Mouse (Mus musculus) heart, adult 9 months (tissue): ENCODE results near the gene Cwh43.

Experiments
- DNase-seq, 2 experiments: peaks; one replicate each; pipeline ENCODE4 v3.0.0; 2022; ENCODE audit warnings: low spot score in 2 of 2

Cwh43 gene

DNA sequence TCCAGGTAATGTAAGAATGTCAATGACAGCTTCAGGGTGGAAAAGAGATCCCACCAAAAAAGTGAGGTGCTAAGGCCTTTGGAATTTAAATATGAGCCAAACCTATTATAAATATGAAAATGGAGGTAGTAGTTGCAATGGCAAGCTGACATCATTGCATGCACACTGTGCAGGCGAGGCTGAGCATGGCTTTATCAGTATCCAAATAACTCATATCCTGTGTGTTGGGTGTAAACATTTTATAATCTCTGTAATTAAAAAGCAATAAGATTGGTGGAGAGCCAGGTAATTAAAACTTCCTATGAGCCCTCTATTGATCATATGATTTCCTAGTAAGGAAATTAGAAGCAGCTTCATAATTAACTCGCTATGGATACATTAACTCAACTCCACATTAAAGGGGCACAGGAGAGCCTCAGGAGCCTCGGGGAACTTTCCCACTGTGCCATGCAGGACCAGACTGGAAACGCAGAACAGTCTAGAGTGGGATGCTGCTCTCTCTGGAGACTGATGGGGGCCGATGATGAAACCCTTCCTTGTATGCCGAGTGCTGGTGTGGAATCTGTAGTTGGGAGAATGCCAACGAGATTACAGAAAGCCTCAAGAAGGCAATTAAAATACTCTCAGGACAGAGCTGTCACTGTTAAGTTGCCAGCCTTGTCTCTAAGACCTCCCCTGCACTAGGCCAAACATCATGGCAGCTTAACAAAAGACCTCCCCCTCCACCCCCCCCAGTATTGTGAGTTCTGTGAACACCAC is 5.9 kb upstream of the Cwh43 start:
- no peak for DNase-seq

DNA sequence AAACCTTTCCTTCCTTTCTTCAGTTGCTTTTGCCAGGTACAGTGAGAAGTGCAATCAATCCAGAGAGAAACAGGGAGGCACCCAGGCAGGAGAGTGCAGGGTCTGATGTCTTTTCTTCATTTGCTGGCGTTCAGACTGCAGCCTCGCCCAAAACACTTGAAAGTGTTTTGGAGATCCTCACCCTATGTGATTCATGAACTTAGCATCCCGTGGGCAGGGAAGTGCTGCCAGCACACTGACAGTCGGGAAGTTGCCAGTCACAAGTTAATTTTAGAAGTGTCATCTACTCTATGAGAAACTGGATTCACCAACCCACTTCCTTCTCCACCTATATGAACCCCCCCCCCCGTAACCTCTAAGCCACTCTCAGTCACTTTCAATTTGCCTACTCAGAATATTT is 4.5 kb upstream of the Cwh43 start:
- DNase-seq: no peak

DNA sequence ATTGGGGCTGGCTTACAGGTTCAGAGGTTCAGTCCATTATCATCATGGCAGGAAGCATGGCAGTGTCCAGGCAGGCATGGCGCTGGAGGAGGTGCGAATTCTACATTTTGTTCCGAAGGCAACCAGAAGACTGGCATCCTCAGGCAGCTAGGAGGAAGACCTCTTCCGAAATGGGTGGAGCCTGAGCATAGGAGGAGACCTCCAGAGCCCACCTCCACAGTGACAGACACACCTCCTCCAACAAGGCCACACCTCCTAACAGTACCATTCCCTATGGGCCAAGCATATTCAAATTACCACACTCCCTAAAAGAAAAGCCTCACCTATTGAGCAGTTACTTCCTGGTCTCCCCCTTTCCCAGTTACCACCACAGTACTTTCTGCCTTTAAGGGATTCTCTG is 3.0 kb upstream of the Cwh43 start:
- DNase-seq: no peak

DNA sequence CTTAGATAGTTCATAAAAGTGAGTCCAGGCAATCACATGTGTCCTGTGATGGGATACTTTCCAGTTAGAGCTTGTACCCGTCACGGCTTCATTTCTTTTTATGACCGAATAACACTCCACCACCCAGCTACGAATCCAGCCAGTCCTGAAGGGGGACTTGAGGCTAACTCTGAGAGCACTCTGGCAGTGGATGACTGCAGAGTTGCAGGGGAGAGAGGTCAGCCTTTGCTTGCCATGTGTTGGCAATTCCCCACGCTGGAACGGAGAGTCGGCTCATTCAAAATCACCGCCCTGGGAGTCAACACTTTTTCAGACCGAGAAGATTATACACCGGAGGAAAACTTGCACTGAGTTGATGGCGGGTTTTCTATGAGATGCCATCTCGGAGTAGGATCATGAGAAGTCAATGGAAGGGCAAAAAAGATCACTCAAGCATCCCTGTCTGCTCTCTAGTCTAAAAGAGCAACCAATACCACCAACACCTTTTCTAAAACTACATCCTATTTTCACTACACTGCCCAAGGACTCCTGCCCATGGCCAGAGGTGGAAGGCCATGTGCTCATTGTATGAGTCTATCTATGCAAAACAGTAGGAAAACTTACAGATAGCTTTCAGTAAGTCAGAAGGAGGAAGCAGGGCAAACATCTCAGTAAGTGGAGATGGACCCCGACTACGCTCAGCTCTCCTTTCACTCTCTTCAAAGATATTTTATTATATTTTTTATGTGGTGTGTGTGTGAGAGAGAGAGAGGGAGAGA is 2.4 kb upstream of the Cwh43 start:
- no peak for DNase-seq

DNA sequence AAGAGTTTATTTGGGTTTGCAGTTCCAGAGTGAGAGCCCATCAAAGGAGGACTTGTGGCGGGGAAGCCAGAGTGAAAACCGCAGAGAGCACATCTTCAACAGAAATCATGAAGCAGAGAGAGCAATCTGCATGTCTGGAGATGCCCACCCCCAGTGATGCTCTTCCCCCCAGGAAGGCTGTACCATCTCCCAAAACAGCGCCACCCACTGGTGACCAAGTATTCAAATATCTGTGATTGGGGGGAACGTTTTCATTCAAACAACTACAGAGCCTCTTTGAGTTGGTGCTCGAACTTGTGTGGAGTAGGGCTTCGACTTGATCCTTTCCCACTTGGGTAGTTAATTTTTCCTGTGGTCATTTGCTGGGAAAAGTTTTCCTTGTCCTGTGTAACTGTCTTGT is 1.1 kb upstream of the Cwh43 start:
- no peak for DNase-seq

DNA sequence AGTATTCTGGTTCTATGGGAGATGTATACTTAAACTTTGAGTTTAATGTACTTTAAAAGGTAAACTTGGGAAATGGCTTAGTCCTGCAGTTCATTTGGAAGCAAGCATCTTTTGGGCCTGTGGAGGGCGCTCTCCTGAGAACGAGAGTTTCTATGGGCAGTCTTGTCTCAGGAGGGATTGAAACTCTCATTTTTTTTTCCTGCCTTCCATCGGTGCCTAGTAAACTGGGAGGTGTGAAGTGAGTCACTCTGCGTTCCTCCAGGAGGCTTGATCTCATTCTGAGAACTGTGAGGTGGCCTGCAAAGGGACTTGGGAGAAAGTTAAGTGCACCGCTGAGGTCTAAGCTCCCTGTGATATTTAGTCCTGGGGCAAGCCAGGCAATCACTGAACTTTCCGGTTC is 986 bp downstream of the Cwh43 start:
- no peak for DNase-seq

DNA sequence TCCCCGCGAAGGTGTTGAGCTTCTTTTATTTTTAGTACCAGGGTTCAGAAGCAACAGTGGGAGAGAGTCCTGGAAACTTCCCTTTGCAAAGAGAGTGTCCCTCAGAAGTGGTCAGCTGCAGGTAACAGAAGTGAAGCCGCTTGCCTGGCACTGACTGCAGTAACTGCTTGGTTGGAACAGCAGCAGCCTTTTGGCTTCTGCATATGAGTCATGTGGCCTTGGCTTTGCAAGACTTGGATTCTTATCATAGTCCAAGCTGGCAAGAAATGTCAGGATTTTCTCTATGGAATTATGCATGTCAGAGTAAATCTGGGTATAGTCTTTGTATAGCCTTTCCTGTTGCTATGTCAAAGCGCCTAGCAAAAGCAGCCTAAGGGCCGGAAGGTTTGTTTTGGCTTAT is 4.1 kb downstream of the Cwh43 start:
- no peak for DNase-seq

DNA sequence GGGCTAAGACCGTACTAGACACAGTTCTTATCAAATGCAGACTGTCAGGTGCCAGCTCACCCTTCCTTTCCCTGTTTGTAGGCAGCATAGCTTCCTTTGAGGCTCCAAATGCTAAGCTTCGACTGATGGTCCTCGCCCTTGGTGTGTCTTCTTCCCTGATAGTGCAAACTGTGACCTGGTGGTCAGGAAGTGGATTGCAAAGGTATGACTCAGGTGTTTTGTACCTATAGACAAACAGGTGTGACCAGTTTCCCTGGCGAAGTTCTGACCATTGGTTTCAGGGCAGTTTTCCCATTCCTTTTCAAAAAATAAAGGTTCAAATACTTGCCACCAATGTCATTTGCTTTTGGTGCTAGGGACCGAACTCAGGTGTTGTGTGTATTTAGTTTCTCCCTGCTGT is 5.9 kb downstream of the Cwh43 start:
- no peak for DNase-seq

DNA sequence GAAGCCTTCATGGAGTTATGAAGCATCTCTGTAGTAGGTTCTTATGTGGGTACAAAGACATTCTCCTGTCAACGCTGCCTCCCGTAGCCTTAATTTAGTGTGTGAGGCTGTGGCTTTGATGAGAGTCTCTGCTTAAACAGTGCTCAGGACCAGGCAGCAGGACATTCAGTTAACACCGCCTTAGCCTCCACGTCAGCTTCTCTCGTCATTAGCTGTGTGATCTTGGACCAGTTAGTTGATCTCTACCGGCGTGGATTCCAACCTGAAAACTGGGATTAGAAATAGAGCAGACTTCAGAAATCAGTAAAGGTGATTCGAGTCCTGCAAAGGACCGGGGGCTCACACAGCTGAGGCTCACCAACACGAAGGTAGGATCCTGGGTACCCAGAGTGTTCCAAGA is 8.3 kb downstream of the Cwh43 start:
- no peak for DNase-seq

DNA sequence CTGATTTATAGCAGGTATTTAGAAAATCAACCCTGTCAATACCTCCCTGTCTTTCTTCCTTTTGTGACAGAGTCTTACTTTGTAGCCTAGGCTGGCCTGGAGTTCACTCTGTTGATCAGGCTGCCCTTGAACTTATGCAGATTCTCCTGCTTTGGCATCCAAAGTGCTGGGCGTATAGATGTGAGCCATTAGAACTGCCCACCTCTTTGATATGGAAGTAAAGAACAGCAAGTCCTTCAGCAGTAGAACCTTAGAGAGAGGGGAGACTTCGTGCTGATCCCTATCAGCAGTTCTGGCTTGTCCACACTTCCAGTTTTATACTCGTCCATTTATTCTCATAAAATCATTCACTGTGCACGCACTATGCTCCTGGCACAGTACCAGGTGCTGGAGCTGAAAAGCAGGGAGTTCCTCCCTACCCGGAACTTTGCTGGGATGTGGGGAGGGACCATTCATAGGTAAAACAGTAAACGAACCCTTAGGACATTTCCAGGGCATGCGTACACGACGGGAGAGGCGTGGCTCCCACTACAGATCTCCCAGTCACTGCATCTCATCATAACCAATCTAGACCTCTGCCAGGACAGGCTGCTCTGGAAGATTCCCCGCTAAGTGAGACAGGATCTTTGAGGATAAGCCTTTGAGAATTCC is 13.3 kb downstream of the Cwh43 start:
- DNase-seq: no peak

DNA sequence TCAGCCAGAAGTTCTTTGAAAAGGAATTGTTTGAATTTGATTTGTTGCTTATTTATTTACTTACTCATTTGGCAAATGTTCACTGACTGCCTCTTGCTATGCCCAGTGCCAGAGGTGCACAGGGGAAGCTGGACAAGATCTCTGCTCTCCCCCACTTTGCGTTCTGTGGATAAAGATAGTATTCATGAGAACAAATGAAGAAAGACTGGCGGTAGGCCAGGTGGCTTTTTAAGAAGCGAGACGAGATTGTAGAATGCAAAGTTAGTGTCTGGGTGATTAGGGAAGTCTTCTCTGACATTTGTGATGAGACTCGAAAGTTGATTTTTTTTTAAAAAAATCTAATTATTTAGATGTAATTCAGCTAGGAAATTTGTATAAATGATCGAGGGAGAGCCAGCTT is 20.9 kb downstream of the Cwh43 start:
- no peak for DNase-seq

DNA sequence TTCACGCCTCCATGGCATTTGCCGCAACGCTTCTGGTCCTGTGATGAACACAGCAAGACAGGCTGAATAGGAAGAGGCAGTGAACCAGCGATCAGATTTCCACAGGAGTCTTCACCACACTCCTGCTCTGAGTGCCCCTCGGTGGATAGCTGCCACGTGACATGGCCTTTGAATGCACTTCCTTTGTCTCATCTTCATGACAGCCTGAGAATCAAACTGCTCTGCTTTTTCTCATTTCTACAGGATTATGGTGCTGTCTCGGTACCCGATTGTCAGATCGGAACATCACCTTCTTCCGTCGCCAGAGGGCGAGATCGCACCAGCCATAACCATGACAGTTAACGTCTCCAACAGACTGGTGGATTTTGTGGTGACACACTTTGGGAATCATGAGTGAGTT is 25.7 kb downstream of the Cwh43 start:
- DNase-seq: peak; percentile 30 to 50

DNA sequence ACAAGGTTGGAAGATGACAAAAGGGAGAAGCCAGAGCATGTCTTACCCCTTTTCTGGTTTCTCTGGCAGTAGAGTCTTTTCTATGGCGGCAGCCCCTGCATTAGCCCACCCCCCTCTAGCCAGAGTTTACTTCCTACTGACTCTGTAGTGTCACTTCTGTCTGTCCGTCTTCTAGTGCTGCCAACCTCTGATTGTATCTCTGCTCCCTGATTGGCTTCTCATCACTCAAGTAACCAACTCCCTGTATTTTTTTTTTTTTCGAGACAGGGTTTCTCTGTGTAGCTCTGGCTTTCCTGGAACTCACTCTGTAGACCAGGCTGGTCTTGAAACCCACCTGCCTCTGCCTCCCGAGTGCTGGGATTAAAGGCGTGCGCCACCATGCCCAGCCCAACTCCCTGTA is 26.9 kb downstream of the Cwh43 start:
- DNase-seq: no peak

DNA sequence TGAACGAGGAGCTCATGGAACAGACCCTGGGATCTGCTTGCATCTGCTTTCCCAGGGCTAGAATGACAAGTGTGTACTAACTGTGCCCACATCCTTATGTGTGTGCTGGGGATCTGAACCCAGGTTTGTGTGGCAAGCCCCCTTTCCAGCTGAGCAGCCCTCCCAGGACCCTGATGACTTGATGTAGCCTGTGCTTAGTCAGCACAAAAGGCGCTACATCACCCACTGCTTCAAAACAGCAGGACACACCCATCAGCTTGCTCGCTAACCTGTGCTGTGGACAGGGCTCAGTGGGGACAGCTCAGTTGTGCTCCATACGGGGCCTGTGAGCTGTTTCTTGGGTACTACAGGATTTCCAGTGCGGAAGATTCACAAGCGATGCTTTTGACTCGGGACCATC is 28.9 kb downstream of the Cwh43 start:
- no peak for DNase-seq

DNA sequence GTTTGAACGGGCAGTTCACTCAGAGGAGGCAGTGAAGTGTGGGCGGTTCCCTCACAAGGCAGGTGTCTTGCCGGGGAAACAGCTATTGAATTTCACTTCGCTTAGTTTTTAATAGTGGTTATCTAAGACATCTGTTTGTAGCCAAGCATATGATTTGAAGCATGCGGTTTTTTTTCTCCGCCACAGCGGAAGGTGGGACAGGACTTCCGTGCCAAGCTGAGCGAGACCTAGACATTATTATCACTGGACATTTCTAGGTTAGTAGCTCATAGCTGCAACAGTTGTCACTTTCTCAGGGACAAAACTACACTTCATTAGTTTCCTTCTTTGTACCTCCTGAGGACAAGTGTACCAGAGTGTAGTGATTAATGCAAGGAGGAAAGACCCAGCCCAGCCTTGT is 36.3 kb downstream of the Cwh43 start:
- no peak for DNase-seq

DNA sequence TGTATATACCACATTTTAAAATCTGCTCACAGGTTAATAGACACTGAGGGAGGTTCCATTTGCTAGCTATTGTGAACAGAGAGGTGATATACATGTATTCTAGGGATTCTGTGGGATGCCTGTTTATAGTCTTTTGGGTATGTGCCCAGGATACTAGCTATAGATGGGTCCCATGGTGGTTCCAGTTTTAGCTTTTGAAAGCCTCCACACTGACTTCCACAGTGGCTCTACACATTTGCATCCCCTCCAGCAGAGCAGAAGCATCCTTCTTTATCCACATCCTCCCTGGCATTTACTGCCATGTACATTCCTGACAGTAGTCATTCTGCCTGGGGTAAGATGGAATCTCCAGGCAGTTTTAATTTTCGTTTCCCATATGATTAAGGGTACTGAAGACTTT is 44.4 kb downstream of the Cwh43 start:
- DNase-seq: no peak

DNA sequence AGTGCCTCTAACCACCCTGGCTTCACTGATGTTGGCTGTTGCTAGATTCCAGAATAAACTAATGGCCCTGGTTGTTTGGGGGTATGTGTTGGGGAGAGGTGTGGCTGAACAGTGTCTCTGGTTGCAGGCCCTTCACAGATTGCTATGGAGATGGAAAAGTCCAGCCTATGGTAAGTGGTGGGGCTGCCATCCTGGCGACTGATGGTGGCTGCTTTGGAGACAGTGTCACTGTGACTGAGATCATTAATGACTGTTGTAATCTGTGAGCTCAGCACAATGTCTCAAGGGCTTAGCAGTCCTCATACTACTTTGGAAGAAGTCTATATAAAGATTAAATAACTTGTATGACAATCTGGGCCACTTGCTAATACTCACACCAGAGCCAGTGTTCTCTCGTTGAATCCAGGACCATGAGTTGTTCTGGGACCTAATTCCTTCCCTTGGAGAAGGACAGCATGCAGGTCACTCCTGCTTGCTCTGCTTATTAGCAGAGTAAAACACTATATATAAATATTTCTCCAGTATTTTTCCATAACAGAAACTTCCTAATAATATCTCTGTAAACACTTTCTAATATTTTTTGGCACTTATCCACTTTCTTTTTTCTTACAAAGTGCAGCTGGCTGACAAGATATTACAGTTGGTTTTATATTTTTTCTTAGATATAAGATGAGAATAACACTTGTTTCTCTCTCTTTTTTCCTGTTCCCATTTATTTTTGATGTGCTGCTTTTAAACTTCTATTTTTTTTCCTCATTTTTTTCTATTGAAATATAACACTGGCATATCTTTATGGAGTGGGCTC is 48.8 kb downstream of the Cwh43 start:
- no peak for DNase-seq

DNA sequence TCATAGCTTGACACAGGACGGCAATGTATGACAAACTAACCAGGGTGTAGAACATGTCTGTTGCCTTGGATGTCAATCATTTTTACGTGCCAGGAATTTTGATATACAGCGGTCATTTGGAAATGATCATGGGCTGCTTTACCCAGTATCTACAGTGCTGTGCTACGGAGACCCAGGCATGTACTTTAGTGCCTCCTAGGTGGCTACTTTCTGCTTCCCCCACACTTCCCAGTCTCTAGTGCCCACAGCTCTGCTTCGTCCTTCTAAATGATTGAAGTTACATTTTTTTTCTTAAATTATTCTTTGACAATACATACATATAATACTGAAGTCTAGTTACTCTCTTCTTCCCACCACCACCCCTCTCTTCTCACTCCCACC is 49.4 kb downstream of the Cwh43 start:
- no peak for DNase-seq

DNA sequence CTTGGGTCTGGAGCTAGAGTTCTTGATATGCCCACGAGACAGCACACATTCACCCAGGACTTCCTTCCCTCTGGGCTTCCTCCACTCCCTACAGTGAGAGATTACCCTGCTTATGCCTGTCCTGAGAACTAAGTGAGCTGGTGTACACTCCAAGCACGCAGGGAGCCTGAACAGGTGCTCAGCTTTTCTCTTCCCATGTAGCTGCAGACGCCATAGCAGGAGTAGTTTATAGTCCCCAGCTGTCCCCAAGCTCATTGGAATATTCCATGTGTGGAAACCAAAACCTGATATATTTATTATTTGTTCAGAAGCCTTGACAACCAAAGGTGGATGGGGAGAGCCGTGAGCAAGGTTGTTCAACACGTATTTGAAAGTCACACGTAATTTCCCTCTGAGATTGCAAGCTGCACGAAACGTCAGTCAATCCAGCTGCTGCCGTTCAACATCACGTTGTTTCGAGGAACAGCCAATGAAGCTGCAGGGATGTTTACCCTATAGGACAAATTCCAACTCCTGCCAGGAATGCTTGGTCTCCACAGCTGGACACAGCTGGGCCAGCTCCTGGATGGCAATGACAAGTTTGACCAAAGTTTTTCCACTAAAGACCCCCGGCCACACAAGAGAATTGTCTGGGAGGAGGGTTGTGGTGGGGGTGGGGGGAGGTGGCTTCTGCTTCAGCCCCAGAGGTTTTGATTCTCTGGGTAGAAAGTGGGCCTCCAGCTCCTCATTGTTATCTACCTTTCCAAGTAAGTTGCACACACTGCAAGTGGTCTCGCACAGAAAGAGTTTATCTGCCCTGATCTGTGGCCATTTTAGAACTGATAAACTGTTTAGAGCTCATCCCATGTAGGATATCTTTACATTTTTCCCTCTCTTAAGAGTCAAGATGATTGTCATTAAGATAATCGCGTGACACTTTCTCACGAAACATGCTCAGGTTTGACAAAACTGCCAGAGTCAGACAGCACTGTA is 62.9 kb downstream of the Cwh43 start:
- DNase-seq: no peak

DNA sequence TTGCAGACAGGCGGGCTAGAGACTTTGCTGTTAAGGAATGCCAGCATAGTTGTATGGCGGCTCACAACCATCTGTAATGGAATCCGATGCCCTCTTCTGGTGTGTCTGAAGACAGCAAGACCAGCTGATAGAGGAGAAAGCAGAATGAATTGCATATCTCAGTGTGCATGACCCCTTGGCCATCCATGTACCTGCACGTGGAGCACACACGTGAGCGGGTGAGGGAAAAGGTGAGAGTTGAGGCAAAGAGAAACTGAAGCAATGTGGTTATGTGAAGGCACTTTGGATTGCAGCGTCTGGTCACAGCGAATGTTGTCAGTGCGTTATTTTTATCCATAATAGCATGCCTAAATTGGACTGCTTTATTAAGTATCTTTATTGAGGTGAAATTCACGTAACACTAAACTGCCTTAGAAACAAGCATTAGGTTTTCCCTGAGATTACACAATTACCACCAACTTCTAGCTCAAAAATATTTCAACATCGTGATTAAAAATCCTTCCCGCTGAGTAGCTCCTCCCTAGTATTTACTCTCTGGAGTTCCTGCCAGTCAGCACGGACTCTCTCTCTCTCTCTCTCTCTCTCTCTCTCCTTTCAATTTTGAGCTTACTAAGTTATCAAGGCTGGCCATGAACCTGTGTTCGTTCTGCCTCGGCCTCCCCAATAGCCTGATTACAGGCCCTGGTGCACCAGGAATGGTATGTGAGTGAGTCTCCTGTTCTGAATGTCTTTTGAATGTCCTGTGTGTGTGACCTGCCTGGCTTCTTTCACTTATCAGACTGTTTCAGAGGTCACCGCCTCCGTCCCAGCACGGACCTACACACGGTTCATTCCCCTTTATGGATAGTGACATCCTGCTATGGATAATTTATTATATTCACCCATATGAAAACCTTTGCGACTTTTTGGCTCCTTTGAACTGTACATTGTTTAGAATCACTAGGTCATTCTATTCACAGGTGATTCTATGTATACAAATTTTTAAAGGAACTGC is 68.8 kb downstream of the Cwh43 start:
- no peak for DNase-seq
